Mouse (Mus musculus) stomach, postnatal 0 days (tissue): ENCODE data around the gene Ldlr.

Experiments used
- CTCF ChIP-seq: IDR thresholded peaks from 2 replicates; pipeline ENCODE4 v1.5.1; 2016; ENCODE audit warnings: antibody characterized with exemption, low read depth, mild to moderate bottlenecking, moderate library complexity
- EP300 ChIP-seq: optimal IDR thresholded peaks from 2 replicates; pipeline ENCODE3; 2016; ENCODE audit warnings: antibody characterized with exemption

DNA sequence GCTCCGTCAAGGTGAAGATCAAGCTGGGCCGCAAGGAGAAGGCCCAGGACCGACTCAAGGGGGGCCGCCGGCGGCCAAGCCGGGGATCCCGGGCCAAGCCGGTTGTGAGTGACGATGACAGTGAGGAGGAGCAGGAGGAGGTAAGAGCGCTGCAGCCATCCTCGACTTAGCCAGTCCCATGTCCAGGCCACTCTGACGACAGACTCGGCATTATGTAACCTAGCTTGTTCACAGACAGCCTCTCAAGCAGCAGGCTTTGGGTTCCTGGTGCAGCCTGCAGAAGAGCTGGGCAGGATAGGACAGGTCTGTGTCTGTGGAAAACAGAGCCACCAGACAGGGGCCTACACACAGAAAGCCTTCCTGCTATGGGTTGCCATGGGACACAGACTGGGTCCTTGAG, 22.2 kb upstream of the Ldlr start:
- TF ChIP-seq CTCF = no peak
- TF ChIP-seq EP300 = no peak
